Mouse (Mus musculus): ENCODE results near the gene Gm42517.

- TF ChIP-seq SIN3A (IDR thresholded peaks at IDR 0.05; ENCODE audit: low read length) = no peak
- TF ChIP-seq JUND (conservative IDR thresholded peaks at IDR 0.05; ENCODE audit: low read depth, low read length) = no peak
- TF ChIP-seq ZC3H11A (IDR thresholded peaks at IDR 0.05; ENCODE audit: low read depth, low read length) = no peak
- no peak for TF ChIP-seq CTCF (conservative IDR thresholded peaks at IDR 0.05 in 1 of 2, IDR thresholded peaks at IDR 0.05 in 1 of 2; ENCODE audit: low read depth in 2 of 2, low read length in 2 of 2)
- TF ChIP-seq ZKSCAN1 (IDR thresholded peaks at IDR 0.05; ENCODE audit: borderline replicate concordance, low read depth, low read length) = no peak
- no peak for TF ChIP-seq KAT2A (IDR thresholded peaks at IDR 0.05; ENCODE audit: insufficient replicate concordance, low read length)
- TF ChIP-seq ZMIZ1 (IDR thresholded peaks at IDR 0.05; ENCODE audit: low read depth, low read length) = no peak
- no peak for TF ChIP-seq POLR2A (IDR thresholded peaks at IDR 0.05; ENCODE audit: low read depth, low read length)
- TF ChIP-seq UBTF (IDR thresholded peaks at IDR 0.05; ENCODE audit: low read depth, low read length) = no peak
- no peak for TF ChIP-seq EP300 (IDR thresholded peaks at IDR 0.05; ENCODE audit: low read length)
- no peak for TF ChIP-seq NRF1 (IDR thresholded peaks at IDR 0.05; ENCODE audit: low read depth, low read length)
- TF ChIP-seq GABPA (IDR thresholded peaks at IDR 0.05; ENCODE audit: insufficient replicate concordance, low read depth, low read length) = no peak
Observed at GRCm38 (mm10) chr5:108367871-108368332, at the start of gene Gm42517.

Data from CH12.LX (cell line).